Mouse (Mus musculus) heart, postnatal 0 days (tissue): Measurements from ENCODE around the gene Rdh16. TPM values are rescaled to one million over a fixed set of nuclear protein-coding genes. Genes with fewer than 3 reads are reported as not detected.

Experiments used
- ATAC-seq: fragments of 200-750 bp; cut with Nextera tagmentation; 2 replicates; pipeline ENCODE4 v1.8.0; 2017; ENCODE audit warnings: low read depth, moderate number of reproducible peaks, moderate library complexity; ENCODE audit not compliant: insufficient read depth
- DNase-seq: peaks from one replicate; pipeline ENCODE4 v3.0.0-alpha.2; 2016; ENCODE audit warnings: low spot score
- H3K27ac ChIP-seq: fragments of 300-500 bp; sonication (generic); 2 replicates; pipeline ENCODE4 v1.5.1; 2014; ENCODE audit warnings: low read depth, mild to moderate bottlenecking
- H3K27me3 ChIP-seq: fragments of 300-500 bp; sonication (generic); 2 replicates; pipeline ENCODE4 v1.6.1; 2014; ENCODE audit warnings: low read length, mixed read lengths; ENCODE audit not compliant: control insufficient read depth, insufficient read depth
- H3K36me3 ChIP-seq: fragments of 300-500 bp; sonication (generic); replicated peaks from 2 replicates; pipeline ENCODE4 v1.6.1; 2014; ENCODE audit warnings: low read length, mixed read lengths; ENCODE audit not compliant: control insufficient read depth, insufficient read depth
- H3K4me1 ChIP-seq: fragments of 300-500 bp; sonication (generic); 2 replicates; pipeline ENCODE4 v1.6.1; 2014; ENCODE audit warnings: antibody characterized with exemption; ENCODE audit not compliant: control insufficient read depth, insufficient read depth
- H3K4me2 ChIP-seq: fragments of 300-500 bp; sonication (generic); 2 replicates; pipeline ENCODE4 v1.6.1; 2014; ENCODE audit warnings: low read depth, mild to moderate bottlenecking, low read length, moderate library complexity
- H3K4me3 ChIP-seq: fragments of 300-500 bp; sonication (generic); 2 replicates; pipeline ENCODE4 v1.5.1; 2014; ENCODE audit warnings: low read depth, low read length
- H3K9ac ChIP-seq: fragments of 300-500 bp; sonication (generic); replicated peaks from 2 replicates; pipeline ENCODE4 v1.6.1; 2014; ENCODE audit warnings: low read depth, low read length, mixed read lengths
- H3K9me3 ChIP-seq: fragments of 300-500 bp; sonication (generic); replicated peaks from 2 replicates; pipeline ENCODE4 v1.6.1; 2016; ENCODE audit warnings: low read length; ENCODE audit not compliant: control insufficient read depth
- CTCF ChIP-seq: IDR thresholded peaks from 2 replicates; pipeline ENCODE4 v1.5.1; 2016; ENCODE audit warnings: antibody characterized with exemption, control low read depth, low read depth
- EP300 ChIP-seq: IDR thresholded peaks from 2 replicates; pipeline ENCODE4 v1.6.1; 2016; ENCODE audit warnings: antibody characterized with exemption, low read depth
- WGBS: fragments of 180-500 bp; shearing (Covaris S2); extraction: QIAGEN DNeasy Blood & Tissue Kit; methylation state at CpG from one replicate; pipeline ENCODE4 v1.1.7; 2014; 5-methylcytosine and 5-hydroxymethylcytosine counted together
- polyA plus RNA-seq: library from polyadenylated mRNA; unstranded; fragments of >200 nt; fragmentation: Nextera tagmentation; extraction: Ambion mirVana; gene quantifications from 2 replicates; pipeline ENCODE4 v1.2.1, GENCODE M21; 2015
- total RNA-seq: library from RNA; depleted of rRNA; stranded (reverse); fragments of >200 nt; gene quantifications from 2 replicates; pipeline ENCODE4 v1.2.3, GENCODE M21; 2014; ENCODE audit warnings: low replicate concordance

Gene Rdh16
- total and polyA plus RNA-seq, 2 experiments from 2014 or later: not detected

GRCm38 (mm10) chr10:127866232-127866631 is 65.3 kb downstream of the Rdh16 start, which contains the start of gene Rdh16f2:
Gene Rdh16f2 (plus strand): TSS chr10:127866474.
- 72% methylated on average over 3 of the region's 3 CpGs for WGBS
- Histone ChIP-seq H3K27ac (no peak within 1 kb of the TSS), H3K27me3 (no peaks in the 10 kb centered on the region), H3K9ac (no peak within 1 kb of the TSS), H3K4me3 (no peak within 1 kb of the TSS), H3K36me3 (no peaks in the 10 kb centered on the region), H3K4me2 (no peak within 1 kb of the TSS), H3K9me3 (no peaks in the 10 kb centered on the region), H3K4me1 (no peaks in the 10 kb centered on the region)
- no peak for ATAC-seq
- no peak for DNase-seq
- no peak for TF ChIP-seq CTCF
- TF ChIP-seq EP300: no peak

GRCm38 (mm10) chr10:127872484-127872883 is 71.5 kb downstream of the Rdh16 start:
- Histone ChIP-seq H3K4me1 (no peaks in the 10 kb centered on the region), H3K4me2 (no peak overlapping the region), H3K4me3 (no peak overlapping the region), H3K36me3 (no peaks in the 10 kb centered on the region), H3K27ac (no peak overlapping the region), H3K9me3 (no peaks in the 10 kb centered on the region), H3K27me3 (no peaks in the 10 kb centered on the region), H3K9ac (no peak overlapping the region)
- 53% methylated on average over 4 of the region's 4 CpGs for WGBS
- TF ChIP-seq EP300 (no peak), CTCF (peak; percentile 26)
- DNase-seq (no peak), ATAC-seq (no peak)

GRCm38 (mm10) chr10:127877681-127878080 is 76.7 kb downstream of the Rdh16 start:
- no peaks in the 10 kb centered on the region for H3K27me3 ChIP-seq
- ATAC-seq (no peak), DNase-seq (no peak)
- 33% methylated on average over 2 of the region's 2 CpGs for WGBS
- no peak overlapping the region for H3K27ac ChIP-seq
- no peaks in the 10 kb centered on the region for H3K36me3 ChIP-seq
- H3K9ac ChIP-seq: no peak overlapping the region
- no peaks in the 10 kb centered on the region for H3K4me1 ChIP-seq
- no peak overlapping the region for H3K4me2 ChIP-seq
- TF ChIP-seq EP300 (no peak), CTCF (no peak)
- H3K9me3 ChIP-seq: no peaks in the 10 kb centered on the region
- H3K4me3 ChIP-seq: no peak overlapping the region

- WGBS: 54% methylated on average over 3 of the region's 3 CpGs
- ATAC-seq: no peak
- no peaks in the 10 kb centered on the region for H3K4me1 ChIP-seq
- H3K4me3 ChIP-seq: no peak overlapping the region
- no peak overlapping the region for H3K4me2 ChIP-seq
- H3K9me3 ChIP-seq: no peaks in the 10 kb centered on the region
- no peak overlapping the region for H3K9ac ChIP-seq
- no peak for TF ChIP-seq CTCF
- TF ChIP-seq EP300: no peak
- H3K36me3 ChIP-seq: no peaks in the 10 kb centered on the region
- H3K27ac ChIP-seq: no peak overlapping the region
- no peak for DNase-seq
- H3K27me3 ChIP-seq: no peaks in the 10 kb centered on the region
These were observed 77.5 kb downstream of the Rdh16 start for GRCm38 (mm10) chr10:127878262-127879057.

GRCm38 (mm10) chr10:127879155-127879688 is 78.3 kb downstream of the Rdh16 start:
- DNase-seq (no peak), ATAC-seq (0 out of 2 replicates have a peak, but pooled peaks have one; percentile 24)
- H3K4me2 ChIP-seq: no peak overlapping the region
- H3K9ac ChIP-seq: no peak overlapping the region
- no peak overlapping the region for H3K27ac ChIP-seq
- WGBS: 72% methylated on average over 2 of the region's 3 CpGs
- H3K4me3 ChIP-seq: no peak overlapping the region
- no peaks in the 10 kb centered on the region for H3K27me3 ChIP-seq
- H3K36me3 ChIP-seq: no peaks in the 10 kb centered on the region
- no peaks in the 10 kb centered on the region for H3K9me3 ChIP-seq
- H3K4me1 ChIP-seq: no peaks in the 10 kb centered on the region
- no peak for TF ChIP-seq EP300
